Comparison of ENCODE assay signal across 9 mouse cellular contexts in the genomic region with DNA sequence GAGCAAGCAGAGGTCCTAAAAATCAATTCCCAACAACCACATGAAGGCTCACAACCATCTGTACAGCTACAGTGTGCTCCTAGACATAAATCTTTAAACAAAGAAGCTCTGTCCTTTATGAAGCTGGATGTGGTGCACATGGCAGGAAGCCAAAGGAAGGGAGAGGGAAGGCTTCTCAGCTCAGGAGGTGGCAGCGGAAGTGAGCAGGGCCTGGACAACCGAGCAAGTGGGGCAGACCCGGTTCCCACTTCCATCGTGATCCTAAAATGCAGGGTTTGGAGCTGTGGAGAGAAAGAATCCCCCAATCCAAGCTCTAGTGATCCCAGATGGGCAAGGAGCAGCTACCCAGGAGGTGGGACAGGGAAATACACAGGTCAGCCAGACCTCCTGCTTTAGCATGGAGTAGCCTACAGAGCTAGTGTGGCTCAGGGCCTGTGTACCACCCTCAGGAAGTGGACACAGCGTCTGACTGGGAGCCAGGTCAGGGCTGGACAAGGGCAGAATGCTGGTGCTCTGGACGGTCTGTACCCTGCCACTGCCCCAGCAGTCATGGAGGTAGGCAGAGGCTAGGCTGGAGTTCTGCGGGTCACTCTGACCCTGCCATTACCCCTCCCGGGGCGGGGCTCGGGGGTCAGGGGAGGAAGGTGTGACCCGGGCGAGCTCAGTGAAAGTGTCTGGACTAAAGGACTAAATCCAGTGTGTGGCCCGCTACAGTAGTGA. TPM values are rescaled to one million over a fixed set of nuclear protein-coding genes. Genes with fewer than 3 reads are reported as not detected.
A peak's percentile ranks its signal among the peaks of the same experiment; 100 is the strongest.
DNase-seq lines count a peak whose midpoint lies in the region; ATAC-seq lines count a peak whose summit lies in the region.
"Had no signal": no experiment of that assay in that cellular context is flagged by ENCODE, and none has a peak within 500 bp of the region (broad histone marks: within the 10 kb centered on the region; RNA-seq: fewer than 3 reads in every experiment).

No protein-coding gene starts in this region.

- no peak for ATAC-seq in cerebellum, adult (ENCODE audit: insufficient number of reproducible peaks, low FRiP score, low TSS enrichment)
- ATAC-seq in neural tube, embryonic 12.5 days (ENCODE audit: low FRiP score, low read depth) = no peak
- no peak for ATAC-seq in granulocyte monocyte progenitor cell, adult 5-6 weeks (replicated peaks; ENCODE audit: poor library complexity, severe bottlenecking)

- no peak overlapping the region for H3K4me3 ChIP-seq in neural tube, embryonic 12.5 days

- peak overlapping the region; percentile 65 for H3K27ac ChIP-seq in neural tube, embryonic 12.5 days

- H3K27me3 ChIP-seq in neural tube, embryonic 12.5 days (replicated peaks) = 0 out of 2 replicates have a peak, but pooled peaks cover 3% of the 10 kb centered on the region
- H3K27me3 ChIP-seq: CH12.LX had no signal

- DNase-seq in cerebellum, postnatal 25 days = peak; percentile 11 to 30
- peak; percentile 34 for DNase-seq in urinary bladder, adult 2 months (ENCODE audit: low spot score)
- DNase-seq in urinary bladder, adult 18-20 months (ENCODE audit: low spot score in 2 of 2) = no peak
- peak; percentile 64 for DNase-seq in heart, postnatal 4 days
- DNase-seq in liver = peak; percentile 17

- peaks cover 50% of the 10 kb centered on the region for H3K4me1 ChIP-seq in neural tube, embryonic 12.5 days

- peak overlapping the region; percentile 21 for H3K4me2 ChIP-seq in neural tube, embryonic 12.5 days (replicated peaks)

- H3K36me3 ChIP-seq in neural tube, embryonic 12.5 days = no peaks in the 10 kb centered on the region

- H3K9me3 ChIP-seq in neural tube, embryonic 12.5 days = no peaks in the 10 kb centered on the region

- peak overlapping the region; percentile 13; the same call in 1 of the 2 replicates for H3K9ac ChIP-seq in neural tube, embryonic 12.5 days

- WGBS in neural tube, embryonic 12.5 days = 55% methylated on average over 13 of the region's 13 CpGs

RNA-seq across cellular contexts. Expression of a gene that starts 4.4 kb away (rescaled TPM):
- 1,024 and 1,454 TPM in 2 replicates for polyA plus RNA-seq in urinary bladder, adult 2 months (2012; rRNA removed)
- total RNA-seq in heart, postnatal 4 days (2021) = 1,000 to 10,000 TPM in 1 of 2 experiments, 100 to 1,000 TPM in 1; 930 to 1,002 TPM
- polyA plus RNA-seq in neural tube, embryonic 12.5 days (2016; fragmentation: Nextera tagmentation; extraction: Ambion mirVana) = 3,655 and 3,681 TPM in 2 replicates
- 1,412 and 1,653 TPM in 2 replicates for total RNA-seq in granulocyte monocyte progenitor cell, adult 5-6 weeks (2014; fragmentation: Nextera tagmentation)
- 733 and 780 TPM in 2 replicates for total RNA-seq in granulocyte monocyte progenitor cell, adult 5-6 weeks (2017)

RNA-seq across cellular contexts. Expression of a gene that starts 8.6 kb away (rescaled TPM):
- 0.25 TPM in 1 of 2 replicates, not detected in the other for polyA plus RNA-seq in urinary bladder, adult 2 months (2012; rRNA removed)
- under 1 TPM in 1 of 2 experiments, not detected in 1; 0.34 TPM for total RNA-seq in heart, postnatal 4 days (2021)
- polyA plus RNA-seq in neural tube, embryonic 12.5 days (2016; fragmentation: Nextera tagmentation; extraction: Ambion mirVana) = 1.1 and 1.6 TPM in 2 replicates
- total RNA-seq in granulocyte monocyte progenitor cell, adult 5-6 weeks (2014; fragmentation: Nextera tagmentation) = not detected in 2 replicates
- not detected in 2 replicates for total RNA-seq in granulocyte monocyte progenitor cell, adult 5-6 weeks (2017)
- total RNA-seq: CH12.LX had no signal

RNA-seq across cellular contexts. Expression of a gene that starts 25.8 kb away (rescaled TPM):
- polyA plus RNA-seq in urinary bladder, adult 2 months (2012; rRNA removed) = 21.8 and 22.2 TPM in 2 replicates
- 10 to 100 TPM; 31.4 to 34.4 TPM for total RNA-seq in heart, postnatal 4 days (2021)
- 51.0 and 53.4 TPM in 2 replicates for polyA plus RNA-seq in neural tube, embryonic 12.5 days (2016; fragmentation: Nextera tagmentation; extraction: Ambion mirVana)
- 8.3 and 13.2 TPM in 2 replicates for total RNA-seq in granulocyte monocyte progenitor cell, adult 5-6 weeks (2014; fragmentation: Nextera tagmentation)
- total RNA-seq in granulocyte monocyte progenitor cell, adult 5-6 weeks (2017) = 12.9 and 18.8 TPM in 2 replicates

Comparison
In these comparisons a context has a peak if more than half of its experiments do, and no peak if none do; other contexts are left out.
1. DNase-seq: peak in cerebellum, postnatal 25 days (2 of 2), urinary bladder, adult 2 months (single experiment), heart, postnatal 4 days (single experiment) and liver (single experiment); none in urinary bladder, adult 18-20 months (0 of 2).